Mouse (Mus musculus) testis, adult 2 months (tissue): ENCODE measurements at regions not wholly inside any gene's neighbourhood (a gene's known extent, or its start where the extent isn't known, plus 50 kb on each side); places are given as distances from the start of the nearest gene placed in this dataset.

ENCODE experiments used
- CTCF ChIP-seq: fragments of 200-500 bp; IDR thresholded peaks from 2 replicates; pipeline ENCODE4 v1.5.1; 2012; ENCODE audit warnings: low read depth, mild to moderate bottlenecking, inconsistent platforms, low read length, moderate library complexity; ENCODE audit not compliant: control insufficient read depth, insufficient read depth, insufficient replicate concordance
- POLR2A ChIP-seq: fragments of 200-500 bp; IDR thresholded peaks from 2 replicates; pipeline ENCODE4 v1.6.1; 2012; ENCODE audit warnings: low read depth, mild to moderate bottlenecking, inconsistent platforms, low read length, moderate library complexity; ENCODE audit not compliant: control insufficient read depth

DNA sequence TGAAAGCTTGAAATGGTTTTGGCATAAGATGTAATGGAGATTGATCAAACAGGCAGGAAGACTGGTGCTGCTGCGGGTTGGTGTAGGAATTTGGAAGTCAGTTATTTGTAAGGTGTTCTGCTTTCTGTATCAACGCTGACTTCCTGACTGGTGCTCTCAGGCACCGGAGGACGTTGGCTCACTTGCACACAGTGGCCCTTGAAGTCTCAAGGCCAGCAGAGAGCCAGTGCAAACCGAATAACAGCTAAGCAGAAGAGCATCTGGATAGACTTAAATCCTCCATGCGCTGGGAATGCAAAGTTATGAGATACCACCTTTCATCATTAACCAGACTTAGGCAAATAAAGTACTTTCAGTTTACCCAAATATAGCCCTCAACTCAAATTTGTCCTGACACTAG is 388.2 kb downstream of the Adamts20 start:
- TF ChIP-seq CTCF (no peak), POLR2A (no peak)
